In genomic region chr2:10672196-10672595, GRCm38 (mm10) we compare ENCODE assay signal across 21 mouse cellular contexts.
DNase-seq lines count a peak whose midpoint lies in the region; ATAC-seq and TF ChIP-seq lines count a peak whose summit lies in the region.
"Had no signal": no experiment of that assay in that cellular context is flagged by ENCODE, and none has a peak within 500 bp of the region (broad histone marks: within the 10 kb centered on the region; RNA-seq: fewer than 3 reads in every experiment).

No protein-coding gene starts in this region.

- DNase-seq in lung, embryonic 14.5 days, result peak; percentile 18
- DNase-seq in lung, adult 18-20 months, result no peak
- no peak for DNase-seq in lung, postnatal 4 days
- DNase-seq: adrenal gland, adult 2 months; adrenal gland, postnatal 10 days; adrenal gland, postnatal 25 days; cerebellum, adult 11 months; cerebellum, adult 18-20 months; cerebellum, adult 8-10 months; cerebellum, adult 9-11 months; cerebellum, postnatal 14 days; cerebellum, postnatal 36 days; embryo, embryonic 11 days had no signal

- TF ChIP-seq CTCF in lung, embryonic 14.5 days (IDR thresholded peaks at IDR 0.05; ENCODE audit: low read depth), result no peak

- no peaks in the 10 kb centered on the region for H3K4me1 ChIP-seq in lung, embryonic 14.5 days (ENCODE audit: insufficient read depth)
- H3K4me1 ChIP-seq in lung, embryonic 16.5 days (replicated peaks; ENCODE audit: control insufficient read depth, insufficient read depth, low read length), result peaks cover 6% of the 10 kb centered on the region; the same call in 1 of the 2 replicates
- H3K4me1 ChIP-seq in megakaryocyte, embryonic 14.5 days, result peaks cover 16% of the 10 kb centered on the region
- H3K4me1 ChIP-seq: embryonic facial prominence, embryonic 13.5 days; embryonic facial prominence, embryonic 15.5 days had no signal

- H3K36me3 ChIP-seq in lung, embryonic 14.5 days (ENCODE audit: insufficient read depth), result no peaks in the 10 kb centered on the region
- H3K36me3 ChIP-seq in lung, embryonic 16.5 days (ENCODE audit: control insufficient read depth, insufficient read depth, low read length), result no peaks in the 10 kb centered on the region
- no peaks in the 10 kb centered on the region for H3K36me3 ChIP-seq in megakaryocyte, embryonic 14.5 days (replicated peaks; ENCODE audit: low read length)
- H3K36me3 ChIP-seq: embryonic facial prominence, embryonic 13.5 days; embryonic facial prominence, embryonic 15.5 days; forebrain, embryonic 10.5 days; forebrain, embryonic 12.5 days had no signal

- H3K9ac ChIP-seq in lung, embryonic 14.5 days, result no peak overlapping the region
- H3K9ac ChIP-seq in lung, embryonic 16.5 days (ENCODE audit: low read length), result no peak overlapping the region
- H3K9ac ChIP-seq: embryonic facial prominence, embryonic 13.5 days; embryonic facial prominence, embryonic 15.5 days; forebrain, embryonic 12.5 days had no signal

- peak; percentile 60; the same call in 1 of the 2 replicates for ATAC-seq in lung, embryonic 14.5 days (ENCODE audit: insufficient read depth)
- 0 out of 2 replicates have a peak, but pooled peaks have one; percentile 28 for ATAC-seq in lung, embryonic 16.5 days (ENCODE audit: low read depth)
- ATAC-seq in megakaryocyte, adult 5-6 weeks (ENCODE audit: poor library complexity, severe bottlenecking), result no peak

- WGBS in lung, embryonic 14.5 days, result 72% methylated on average over 4 of the region's 4 CpGs
- WGBS in lung, embryonic 16.5 days, result 73% methylated on average over 4 of the region's 4 CpGs

- no peaks in the 10 kb centered on the region for H3K27me3 ChIP-seq in lung, embryonic 14.5 days (ENCODE audit: insufficient read depth, low read length)
- no peaks in the 10 kb centered on the region for H3K27me3 ChIP-seq in lung, embryonic 16.5 days (ENCODE audit: control insufficient read depth, insufficient read depth, low read depth, low read length)
- no peaks in the 10 kb centered on the region for H3K27me3 ChIP-seq in megakaryocyte, embryonic 14.5 days (replicated peaks)
- H3K27me3 ChIP-seq: embryonic facial prominence, embryonic 13.5 days; embryonic facial prominence, embryonic 15.5 days; forebrain, embryonic 12.5 days had no signal

- no peak overlapping the region for H3K4me3 ChIP-seq in lung, embryonic 14.5 days (ENCODE audit: low read depth, low read length)
- no peak overlapping the region for H3K4me3 ChIP-seq in lung, embryonic 16.5 days (ENCODE audit: low read length)
- peak overlapping the region; percentile 71 for H3K4me3 ChIP-seq in megakaryocyte, embryonic 14.5 days (replicated peaks)
- H3K4me3 ChIP-seq: embryonic facial prominence, embryonic 13.5 days; embryonic facial prominence, embryonic 15.5 days; erythroblast, embryonic 14.5 days; forebrain, embryonic 10.5 days; forebrain, embryonic 12.5 days had no signal

- H3K9me3 ChIP-seq in lung, embryonic 14.5 days (ENCODE audit: low read depth, low read length), result no peaks in the 10 kb centered on the region
- H3K9me3 ChIP-seq in lung, embryonic 16.5 days (ENCODE audit: control insufficient read depth, low read length), result no peaks in the 10 kb centered on the region
- H3K9me3 ChIP-seq in megakaryocyte, embryonic 14.5 days, result no peaks in the 10 kb centered on the region
- H3K9me3 ChIP-seq: embryonic facial prominence, embryonic 13.5 days; embryonic facial prominence, embryonic 15.5 days; forebrain, embryonic 10.5 days; forebrain, embryonic 12.5 days had no signal

- no peak overlapping the region for H3K27ac ChIP-seq in lung, embryonic 14.5 days (ENCODE audit: low read depth)
- H3K27ac ChIP-seq in lung, embryonic 16.5 days (ENCODE audit: low read length), result no peak overlapping the region
- H3K27ac ChIP-seq: embryonic facial prominence, embryonic 13.5 days; embryonic facial prominence, embryonic 15.5 days; forebrain, embryonic 10.5 days; forebrain, embryonic 12.5 days had no signal

- no peak overlapping the region for H3K4me2 ChIP-seq in lung, embryonic 14.5 days
- H3K4me2 ChIP-seq in lung, embryonic 16.5 days (ENCODE audit: low read depth, low read length), result no peak overlapping the region
- H3K4me2 ChIP-seq: embryonic facial prominence, embryonic 13.5 days; embryonic facial prominence, embryonic 15.5 days; forebrain, embryonic 12.5 days had no signal
